Mouse (Mus musculus) MEL (cell line): ENCODE measurements around the gene Slc35e3. TPM values are rescaled to one million over a fixed set of nuclear protein-coding genes. Genes with fewer than 3 reads are reported as not detected.
"Not testable (repeated sequence)": the region's sequence is repeated elsewhere in the genome, so short reads cannot be mapped to it uniquely, and the experiment has no call there.

Experiments
- DNase-seq: peaks from one replicate; pipeline ENCODE4 v3.0.0; 2011; ENCODE audit warnings: low read depth, low spot score
- H3K27ac ChIP-seq: 2 replicates; pipeline ENCODE4 v1.5.1; 2012; ENCODE audit warnings: low read depth, mild to moderate bottlenecking, control low read depth, low read length, moderate library complexity; ENCODE audit not compliant: control insufficient read depth
- H3K27me3 ChIP-seq, 2 experiments: fragments of 150-350 bp in 1 of 2; sonication (generic) in 1 of 2; 2 replicates each; pipeline ENCODE4 v1.6.1; 2012; ENCODE audit warnings: low read length in 2 of 2, mild to moderate bottlenecking in 2 of 2, improper control_type of control experiment in 1 of 2, moderate library complexity in 1 of 2; ENCODE audit not compliant: insufficient read depth in 2 of 2, control insufficient read depth in 1 of 2
- H3K36me3 ChIP-seq, 2 experiments: 2 replicates each; pipeline ENCODE4 v1.6.1; 2012 to 2014; ENCODE audit warnings: low read length in 2 of 2, improper control_type of control experiment in 1 of 2, inconsistent platforms in 1 of 2, mild to moderate bottlenecking in 1 of 2; ENCODE audit not compliant: insufficient read depth in 2 of 2, control insufficient read depth in 1 of 2
- H3K4me1 ChIP-seq, 2 experiments: fragments of 150-350 bp in 1 of 2; sonication (generic) in 1 of 2; 2 replicates each; pipeline ENCODE4 v1.6.1; 2012; ENCODE audit warnings: low read length in 2 of 2, improper control_type of control experiment in 1 of 2, mild to moderate bottlenecking in 1 of 2; ENCODE audit not compliant: insufficient read depth in 2 of 2, control insufficient read depth in 1 of 2
- H3K4me3 ChIP-seq, 2 experiments: fragments of 150-350 bp in 1 of 2; sonication (generic) in 1 of 2; 2 replicates each; pipeline ENCODE4 v1.5.1; 2012; ENCODE audit warnings: low read depth in 2 of 2, low read length in 2 of 2, mild to moderate bottlenecking in 2 of 2, moderate library complexity in 2 of 2, control low read depth in 1 of 2, improper control_type of control experiment in 1 of 2; ENCODE audit not compliant: control insufficient read depth in 1 of 2, insufficient read depth in 1 of 2
- H3K79me2 ChIP-seq: 2 replicates; pipeline ENCODE4 v1.6.1; 2012; ENCODE audit warnings: mild to moderate bottlenecking, low read length, moderate library complexity; ENCODE audit not compliant: control insufficient read depth, poor library complexity, insufficient read depth
- H3K9ac ChIP-seq: 2 replicates; pipeline ENCODE4 v1.6.1; 2012; ENCODE audit warnings: low read depth, mild to moderate bottlenecking, control low read depth, low read length, moderate library complexity; ENCODE audit not compliant: control insufficient read depth, poor library complexity, severe bottlenecking
- H3K9me3 ChIP-seq: fragments of 150-350 bp; sonication (generic); replicated peaks from 2 replicates; pipeline ENCODE4 v1.6.1; 2012; ENCODE audit warnings: mild to moderate bottlenecking, low read length, improper control_type of control experiment, moderate library complexity; ENCODE audit not compliant: insufficient read depth
- ETS1 ChIP-seq: IDR thresholded peaks from 2 replicates; pipeline ENCODE4 v1.6.1; 2012; ENCODE audit warnings: low read depth, mild to moderate bottlenecking, inconsistent platforms, low read length, improper control_type of control experiment, moderate library complexity
- KAT2A ChIP-seq: conservative IDR thresholded peaks from 2 replicates; pipeline ENCODE4 v1.6.1; 2012; ENCODE audit warnings: low read depth, low read length, improper control_type of control experiment, inconsistent platforms
- MYB ChIP-seq: IDR thresholded peaks from 2 replicates; pipeline ENCODE4 v1.6.1; 2011; ENCODE audit warnings: mild to moderate bottlenecking, low read depth, low read length, improper control_type of control experiment
- SMC3 ChIP-seq: IDR thresholded peaks from 2 replicates; pipeline ENCODE4 v1.6.1; 2011; ENCODE audit warnings: low read depth, low read length, improper control_type of control experiment
- UBTF ChIP-seq: IDR thresholded peaks from 2 replicates; pipeline ENCODE4 v1.6.1; 2012; ENCODE audit warnings: low read depth, mild to moderate bottlenecking, inconsistent platforms, low read length, improper control_type of control experiment, moderate library complexity, borderline replicate concordance; ENCODE audit not compliant: insufficient read depth
- ZKSCAN1 ChIP-seq: IDR thresholded peaks from 2 replicates; pipeline ENCODE4 v1.6.1; 2012; ENCODE audit warnings: low read depth, mild to moderate bottlenecking, inconsistent platforms, low read length, improper control_type of control experiment, moderate library complexity
- polyA plus RNA-seq, 2 experiments: library from polyadenylated mRNA; stranded (reverse) in 1 of 2; unstranded in 1 of 2; fragments of >175 nt in 1 of 2; fragments of >200 nt in 1 of 2; gene quantifications; 2 replicates each; pipeline versions ENCODE4 v1.2.1 to v1.2.4; 2012; ENCODE audit warnings: low replicate concordance in 2 of 2, low read depth in 1 of 2; ENCODE audit not compliant: insufficient read length in 2 of 2, insufficient read depth in 1 of 2, missing spikeins in 1 of 2
- total RNA-seq: library from RNA; depleted of rRNA; stranded (reverse); fragments of 300-350 nt; gene quantifications from 2 replicates; pipeline ENCODE4 v1.2.3, GENCODE M21; 2012

The Slc35e3 gene
- total and polyA plus RNA-seq, 3 experiments: 3.7 to 7.4 TPM; not detected in 1

- Histone ChIP-seq H3K9ac (no peak overlapping the region), H3K36me3 (peaks cover 0 to 30% of the 10 kb centered on the region in 2 experiments; a peak in 2 of 4 replicates), H3K9me3 (no peaks in the 10 kb centered on the region), H3K27me3 (no peaks in the 10 kb centered on the region), H3K4me1 (no peaks in the 10 kb centered on the region), H3K27ac (no peak overlapping the region), H3K79me2 (no peaks in the 10 kb centered on the region), H3K4me3 (no peak overlapping the region)
- no peak for DNase-seq
- no peak for TF ChIP-seq KAT2A
- TF ChIP-seq ZKSCAN1: no peak
Measured at GRCm38 (mm10) chr10:117758749-117759727, 12.9 kb upstream of the Slc35e3 start.

DNA sequence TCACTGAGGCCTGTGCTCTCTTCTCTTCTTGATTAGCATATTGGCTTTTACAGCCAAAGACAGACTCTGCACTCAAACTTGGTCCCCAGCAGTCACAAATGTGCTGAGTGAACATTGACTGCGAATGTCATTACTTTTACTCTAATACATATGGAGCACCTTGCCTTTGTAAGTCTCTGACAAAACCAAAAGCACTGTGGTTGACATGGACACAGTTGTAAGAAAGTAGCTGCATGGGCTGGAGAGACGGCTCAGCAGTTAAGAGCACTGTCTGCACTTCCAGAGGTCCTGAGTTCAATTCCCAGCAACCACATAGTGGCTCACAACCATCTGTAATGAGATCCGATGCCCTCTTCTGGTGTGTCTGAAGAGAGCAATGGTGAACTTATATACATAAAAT is 12.2 kb upstream of the Slc35e3 start:
- not testable (repeated sequence) for H3K27me3 ChIP-seq, H3K27ac ChIP-seq

DNA sequence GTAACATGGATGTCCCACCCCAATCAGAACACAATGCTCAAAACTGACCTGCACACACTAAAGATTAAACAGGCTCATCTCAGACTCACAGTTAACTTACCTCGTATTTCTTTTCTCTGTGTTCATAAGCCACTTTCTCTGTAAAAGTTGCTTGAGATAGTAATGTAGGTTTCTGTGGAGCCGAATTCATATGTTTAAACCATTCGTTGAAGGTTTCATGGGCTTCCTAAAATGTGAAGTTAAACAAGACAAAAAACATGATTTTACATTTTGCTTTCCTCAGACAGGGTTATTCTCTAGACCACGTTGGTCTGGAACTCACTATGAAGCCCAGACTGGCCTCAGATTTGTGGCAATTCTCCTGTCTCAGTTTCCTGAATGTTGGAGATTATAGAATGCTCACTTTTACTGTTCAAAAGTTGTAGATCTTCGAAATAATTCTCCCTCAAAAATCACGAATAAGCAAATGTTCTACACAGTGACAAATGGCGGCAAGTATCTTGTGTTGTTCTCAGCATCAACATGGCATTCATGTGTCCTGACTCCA is 11.7 kb upstream of the Slc35e3 start:
- peaks cover 0 to 27% of the 10 kb centered on the region in 2 experiments; a peak in 2 of 4 replicates for H3K36me3 ChIP-seq
- no peaks in the 10 kb centered on the region for H3K4me1 ChIP-seq
- no peak overlapping the region for H3K4me3 ChIP-seq
- no peak for DNase-seq
- H3K9me3 ChIP-seq: no peaks in the 10 kb centered on the region
- H3K27me3 ChIP-seq: no peaks in the 10 kb centered on the region
- H3K79me2 ChIP-seq: no peaks in the 10 kb centered on the region
- H3K27ac ChIP-seq: no peak overlapping the region
- no peak for TF ChIP-seq MYB
- TF ChIP-seq UBTF: no peak
- no peak for TF ChIP-seq SMC3
- no peak for TF ChIP-seq ETS1
- no peak overlapping the region for H3K9ac ChIP-seq

More for the DNA sequence above, 12.2 kb upstream of the Slc35e3 start:
- not testable (repeated sequence) for H3K4me1 ChIP-seq, H3K4me3 ChIP-seq, H3K9me3 ChIP-seq, DNase-seq, H3K9ac ChIP-seq, H3K79me2 ChIP-seq
- peaks cover 0 to 32% of the 10 kb centered on the region in 2 experiments; a peak in 2 of 4 replicates for H3K36me3 ChIP-seq
